Mouse (Mus musculus) hindbrain, embryonic 11.5 days (tissue): ENCODE results near the gene Chfr. TPM values are rescaled to one million over a fixed set of nuclear protein-coding genes. Genes with fewer than 3 reads are reported as not detected.

ENCODE experiments used
- ATAC-seq: fragments of 200-750 bp; cut with Nextera tagmentation; 2 replicates; pipeline ENCODE4 v1.8.0; 2017; ENCODE audit warnings: mild to moderate bottlenecking, moderate TSS enrichment, moderate library complexity; ENCODE audit not compliant: low FRiP score
- DNase-seq: peaks from one replicate; pipeline ENCODE4 v3.0.0-alpha.2; 2015; ENCODE audit warnings: low spot score
- H3K27ac ChIP-seq: fragments of 300-500 bp; sonication (generic); 2 replicates; pipeline ENCODE4 v1.5.1; 2014; ENCODE audit warnings: mild to moderate bottlenecking, low read depth, low read length
- H3K27me3 ChIP-seq: fragments of 300-500 bp; sonication (generic); 2 replicates; pipeline ENCODE4 v1.6.1; 2014; ENCODE audit warnings: mild to moderate bottlenecking, low read length, moderate library complexity, mixed read lengths; ENCODE audit not compliant: control insufficient read depth, insufficient read depth
- H3K36me3 ChIP-seq: fragments of 300-500 bp; sonication (generic); 2 replicates; pipeline ENCODE4 v1.6.1; 2014; ENCODE audit warnings: mild to moderate bottlenecking, low read length, moderate library complexity, mixed read lengths; ENCODE audit not compliant: control insufficient read depth, insufficient read depth
- H3K4me1 ChIP-seq: fragments of 300-500 bp; sonication (generic); replicated peaks from 2 replicates; pipeline ENCODE4 v1.6.1; 2014; ENCODE audit warnings: low read length, mixed read lengths; ENCODE audit not compliant: control insufficient read depth, insufficient read depth
- H3K4me2 ChIP-seq: fragments of 300-500 bp; sonication (generic); replicated peaks from 2 replicates; pipeline ENCODE4 v1.6.1; 2014; ENCODE audit warnings: mild to moderate bottlenecking, low read depth, low read length
- H3K4me3 ChIP-seq: fragments of 300-500 bp; sonication (generic); 2 replicates; pipeline ENCODE4 v1.5.1; 2014; ENCODE audit warnings: low read depth, low read length
- H3K9ac ChIP-seq: fragments of 300-500 bp; sonication (generic); 2 replicates; pipeline ENCODE4 v1.6.1; 2014; ENCODE audit warnings: low read depth, low read length
- H3K9me3 ChIP-seq: fragments of 300-500 bp; sonication (generic); 2 replicates; pipeline ENCODE4 v1.6.1; 2016; ENCODE audit warnings: low read length; ENCODE audit not compliant: control insufficient read depth
- WGBS: fragments of 180-500 bp; shearing (Covaris S2); extraction: QIAGEN DNeasy Blood & Tissue Kit; methylation state at CpG from one replicate; pipeline ENCODE4 v1.1.7; 2014; 5-methylcytosine and 5-hydroxymethylcytosine counted together
- polyA plus RNA-seq: library from polyadenylated mRNA; unstranded; fragments of >200 nt; fragmentation: Nextera tagmentation; extraction: Ambion mirVana; gene quantifications from 2 replicates; pipeline ENCODE4 v1.2.1, GENCODE M21; 2014

Chfr gene
- polyA plus RNA-seq: 86.9 and 88.5 TPM in 2 replicates

- ATAC-seq (peak; percentile 100), DNase-seq (peak; percentile 98)
- H3K36me3 ChIP-seq: peaks cover 4% of the 10 kb centered on the region; the same call in 1 of the 2 replicates
- H3K4me2 ChIP-seq: peak within 1 kb of the TSS; percentile 71
- H3K9ac ChIP-seq: peak within 1 kb of the TSS; percentile 75
- 3% methylated on average over 46 of the region's 46 CpGs for WGBS
- no peaks in the 10 kb centered on the region for H3K4me1 ChIP-seq
- peak within 1 kb of the TSS; percentile 85 for H3K4me3 ChIP-seq
- H3K27me3 ChIP-seq: no peaks in the 10 kb centered on the region
- peak within 1 kb of the TSS; percentile 54 for H3K27ac ChIP-seq
- no peaks in the 10 kb centered on the region for H3K9me3 ChIP-seq
Observed at GRCm38 (mm10) chr5:110135293-110136086, at the start of gene Chfr. Gene Chfr (plus strand): TSS chr5:110135842.

DNA sequence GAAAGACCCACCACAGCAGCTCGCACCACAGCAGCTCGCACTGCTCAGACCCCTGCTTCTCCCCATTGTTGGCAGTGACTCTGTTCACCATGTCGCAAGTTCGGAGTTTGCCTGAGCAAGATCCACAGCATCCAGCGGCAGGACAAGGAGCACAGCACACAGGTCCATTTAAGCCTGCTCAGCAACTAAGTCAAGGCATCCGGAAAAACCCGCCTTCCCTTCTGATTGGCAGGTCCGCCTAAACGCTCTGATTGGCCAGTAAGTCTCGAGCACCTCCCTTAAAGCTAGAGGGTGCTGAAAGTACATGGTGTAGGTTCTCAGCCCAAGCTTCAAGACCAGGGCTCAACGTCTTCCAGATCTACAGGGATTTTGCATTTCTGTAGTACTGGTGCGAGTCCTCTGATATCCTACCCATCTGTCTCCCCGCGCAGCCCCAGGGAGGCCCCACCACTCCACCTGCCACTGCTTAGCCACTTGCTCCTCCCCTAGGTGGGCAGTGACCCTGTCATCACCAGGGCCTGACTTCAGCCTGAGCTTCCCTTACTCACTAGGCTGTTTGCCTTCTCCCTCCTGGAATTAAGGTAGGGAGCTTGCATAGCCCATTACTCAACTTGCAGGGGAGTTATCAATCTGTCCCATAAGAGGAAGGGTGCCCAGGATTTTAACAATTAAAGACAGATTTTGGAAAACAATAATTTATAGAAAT, 49.3 kb upstream of the Chfr start:
- 34% methylated on average over 14 of the region's 14 CpGs for WGBS
- ATAC-seq (no peak), DNase-seq (no peak)
- H3K4me3 ChIP-seq: no peak overlapping the region
- no peak overlapping the region for H3K4me2 ChIP-seq
- H3K27me3 ChIP-seq: no peaks in the 10 kb centered on the region
- no peaks in the 10 kb centered on the region for H3K4me1 ChIP-seq
- H3K9me3 ChIP-seq: no peaks in the 10 kb centered on the region
- no peak overlapping the region for H3K9ac ChIP-seq
- H3K36me3 ChIP-seq: no peaks in the 10 kb centered on the region
- H3K27ac ChIP-seq: no peak overlapping the region

DNA sequence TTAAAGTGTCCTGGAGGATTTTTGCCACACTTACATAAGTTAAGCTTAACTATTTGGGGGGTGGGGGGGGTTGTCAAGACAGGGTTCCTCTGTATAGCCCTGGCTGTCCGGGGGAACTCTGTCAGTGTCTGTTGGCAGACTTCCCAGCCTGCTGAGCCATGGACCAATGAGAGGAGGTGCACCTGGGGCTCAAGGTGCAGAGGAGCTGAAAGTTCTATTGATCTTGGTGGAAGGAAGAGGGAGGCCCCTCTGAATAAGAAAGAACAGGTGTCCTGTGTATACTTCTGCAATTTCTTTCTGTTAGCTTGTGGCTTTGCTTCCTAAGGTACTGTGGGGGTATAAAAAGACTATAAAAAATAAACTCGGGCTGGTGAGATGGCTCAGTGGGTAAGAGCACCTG, 44.1 kb upstream of the Chfr start:
- no peak for ATAC-seq
- Histone ChIP-seq H3K4me2 (no peak overlapping the region), H3K36me3 (no peaks in the 10 kb centered on the region), H3K4me1 (no peaks in the 10 kb centered on the region; the same call in 1 of the 2 replicates), H3K27me3 (no peaks in the 10 kb centered on the region), H3K4me3 (no peak overlapping the region), H3K9ac (no peak overlapping the region), H3K27ac (no peak overlapping the region), H3K9me3 (no peaks in the 10 kb centered on the region)
- 74% methylated on average over 2 of the region's 2 CpGs for WGBS
- DNase-seq: no peak

DNA sequence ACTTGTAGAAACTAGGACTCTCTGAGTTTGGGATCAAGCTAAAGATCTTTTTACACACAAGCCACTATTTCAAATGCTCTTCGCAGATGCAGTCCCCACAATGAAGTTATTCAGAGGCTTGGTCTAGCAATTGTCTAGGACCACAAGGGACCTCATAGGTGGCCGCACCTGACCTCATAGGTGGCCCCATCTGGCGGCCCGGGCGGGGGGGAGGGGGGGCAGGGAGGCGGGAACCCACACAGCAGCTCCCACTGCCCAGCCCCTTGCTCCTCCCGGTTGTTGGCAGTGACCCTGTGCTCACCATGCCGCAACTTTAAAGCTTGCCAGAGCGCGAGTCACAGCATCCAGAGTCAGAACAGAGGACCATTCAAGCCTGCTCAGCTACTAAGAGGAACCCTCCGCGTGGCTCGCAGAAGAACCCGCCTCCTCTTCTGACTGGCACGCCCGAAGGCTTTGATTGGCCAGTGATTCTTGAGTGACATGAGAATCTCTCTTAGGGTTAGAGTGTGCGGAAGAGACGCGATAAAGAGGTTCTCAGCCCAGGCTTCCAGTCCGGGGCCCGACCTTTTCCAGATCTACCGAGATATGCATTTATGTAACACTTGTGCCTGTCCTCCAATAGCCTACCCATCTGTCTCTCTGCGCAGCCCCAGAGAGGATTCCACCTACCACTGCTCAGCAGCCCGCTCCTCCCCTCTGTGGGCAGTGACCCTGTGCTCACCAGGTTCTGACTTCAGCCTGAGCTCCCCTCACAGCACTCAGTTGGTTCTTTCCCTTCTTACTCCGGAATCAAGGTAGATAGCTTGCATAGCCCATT, 41.4 kb upstream of the Chfr start, which contains the start of gene Gm35315:
Gm35315 (minus strand) TSS at position 391 of the 817 bp plus-strand sequence.
- Histone ChIP-seq H3K4me2 (peak within 1 kb of the TSS; percentile 55), H3K9me3 (no peaks in the 10 kb centered on the region), H3K4me1 (no peaks in the 10 kb centered on the region; the same call in 1 of the 2 replicates), H3K36me3 (no peaks in the 10 kb centered on the region), H3K4me3 (peak within 1 kb of the TSS; percentile 46), H3K27ac (peak within 1 kb of the TSS; percentile 30), H3K9ac (peak within 1 kb of the TSS; percentile 62), H3K27me3 (no peaks in the 10 kb centered on the region)
- ATAC-seq (peak; percentile 98), DNase-seq (peak; percentile 87)
- WGBS: under 1% methylated on average over 23 of the region's 25 CpGs

- peak overlapping the region; percentile 46 for H3K4me3 ChIP-seq
- H3K9me3 ChIP-seq: no peaks in the 10 kb centered on the region
- peak overlapping the region; percentile 55 for H3K4me2 ChIP-seq
- no peaks in the 10 kb centered on the region; the same call in 1 of the 2 replicates for H3K4me1 ChIP-seq
- peak overlapping the region; percentile 30; the same call in 1 of the 2 replicates for H3K27ac ChIP-seq
- H3K27me3 ChIP-seq: no peaks in the 10 kb centered on the region
- peak overlapping the region; percentile 62 for H3K9ac ChIP-seq
- no peak for DNase-seq
- no peaks in the 10 kb centered on the region for H3K36me3 ChIP-seq
- WGBS: 9% methylated on average over 4 of the region's 4 CpGs
- ATAC-seq: peak; percentile 46; the same call in 1 of the 2 replicates
Observed at GRCm38 (mm10) chr5:110094847-110095213, 40.8 kb upstream of the Chfr start.

DNA sequence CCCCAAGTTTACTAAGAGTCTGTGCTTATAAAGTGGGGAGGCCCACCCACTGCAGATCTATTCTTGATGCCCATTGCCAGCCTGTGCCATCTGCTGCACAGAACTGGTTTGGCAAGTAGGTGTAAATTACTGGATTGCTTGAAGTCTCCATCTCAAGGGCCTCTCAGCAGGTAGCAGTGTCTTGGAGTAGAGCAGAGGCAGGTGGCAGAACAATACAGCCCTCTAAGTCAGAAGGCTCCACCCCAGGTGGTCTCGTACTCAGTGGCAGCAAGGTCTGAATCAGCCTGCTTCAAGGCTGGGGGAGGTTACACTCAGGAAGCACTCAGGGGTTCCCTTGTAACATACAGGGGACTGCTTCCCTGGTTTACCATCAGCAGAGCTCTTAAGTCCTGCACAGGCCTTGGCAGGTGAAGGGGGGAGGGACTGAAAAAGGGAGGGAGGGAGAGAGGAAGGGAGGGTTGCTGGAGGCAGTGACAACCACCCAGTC, 36.6 kb upstream of the Chfr start:
- WGBS: 38% methylated on average over 1 of the region's 1 CpGs
- no peak overlapping the region for H3K9ac ChIP-seq
- DNase-seq (no peak), ATAC-seq (no peak)
- H3K36me3 ChIP-seq: peaks cover 11% of the 10 kb centered on the region; the same call in 1 of the 2 replicates
- H3K9me3 ChIP-seq: no peaks in the 10 kb centered on the region
- H3K27me3 ChIP-seq: peaks cover 5% of the 10 kb centered on the region; the same call in 1 of the 2 replicates
- no peak overlapping the region for H3K4me3 ChIP-seq
- H3K27ac ChIP-seq: no peak overlapping the region
- no peak overlapping the region for H3K4me2 ChIP-seq
- H3K4me1 ChIP-seq: peaks cover 6% of the 10 kb centered on the region

- peaks cover 5% of the 10 kb centered on the region; the same call in 1 of the 2 replicates for H3K27me3 ChIP-seq
- ATAC-seq (peak; percentile 5; the same call in 1 of the 2 replicates), DNase-seq (no peak)
- H3K9ac ChIP-seq: no peak within 1 kb of the TSS
- H3K4me3 ChIP-seq: peak within 1 kb of the TSS; percentile 30
- H3K4me1 ChIP-seq: peaks cover 6% of the 10 kb centered on the region; the same call in 1 of the 2 replicates
- H3K36me3 ChIP-seq: peaks cover 20% of the 10 kb centered on the region; the same call in 1 of the 2 replicates
- WGBS: 7% methylated on average over 25 of the region's 25 CpGs
- H3K9me3 ChIP-seq: no peaks in the 10 kb centered on the region
- H3K4me2 ChIP-seq: peak within 1 kb of the TSS; percentile 56
- H3K27ac ChIP-seq: no peak within 1 kb of the TSS
Observed at GRCm38 (mm10) chr5:110099656-110100580, 35.7 kb upstream of the Chfr start, which contains the start of gene Plcxd1. Gene Plcxd1 (plus strand): TSS chr5:110099969.
